Mouse (Mus musculus): Measurements from ENCODE around the gene Coa3.

Coa3 gene

GRCm38 (mm10) chr11:101248258-101248994, 30.5 kb downstream of the Coa3 start:
- peak; percentile 58 for DNase-seq

- DNase-seq, result no peak
Measured at GRCm38 (mm10) chr11:101247521-101248030, 31.3 kb downstream of the Coa3 start.

GRCm38 (mm10) chr11:101246702-101247012, 32.3 kb downstream of the Coa3 start:
- no peak for DNase-seq

GRCm38 (mm10) chr11:101245855-101246701, 32.8 kb downstream of the Coa3 start, which contains the start of gene Ramp2:
Gene Ramp2 (plus strand): TSS chr11:101246028.
- peak; percentile 45 for DNase-seq

- DNase-seq, result no peak
Measured at GRCm38 (mm10) chr11:101245071-101245470, 33.8 kb downstream of the Coa3 start.

GRCm38 (mm10) chr11:101238071-101238647, 40.8 kb downstream of the Coa3 start:
- DNase-seq, result no peak

GRCm38 (mm10) chr11:101236782-101237181, 42.1 kb downstream of the Coa3 start:
- DNase-seq, result no peak

GRCm38 (mm10) chr11:101235429-101235828, 43.5 kb downstream of the Coa3 start:
- no peak for DNase-seq

- no peak for DNase-seq
Measured at GRCm38 (mm10) chr11:101234124-101234523, 44.8 kb downstream of the Coa3 start.

GRCm38 (mm10) chr11:101233240-101233639, 45.7 kb downstream of the Coa3 start:
- DNase-seq, result no peak

- no peak for DNase-seq
Measured at GRCm38 (mm10) chr11:101232010-101232839, 46.7 kb downstream of the Coa3 start.

- no peak for DNase-seq
Measured at GRCm38 (mm10) chr11:101230991-101231871, 47.7 kb downstream of the Coa3 start.

- DNase-seq, result no peak
Measured at GRCm38 (mm10) chr11:101230526-101230925, 48.4 kb downstream of the Coa3 start.

GRCm38 (mm10) chr11:101230061-101230511, 48.8 kb downstream of the Coa3 start:
- no peak for DNase-seq

GRCm38 (mm10) chr11:101229361-101229900, 49.5 kb downstream of the Coa3 start:
- DNase-seq, result no peak
